Mouse (Mus musculus) MEL (cell line): Measurements from ENCODE around the gene Tcf12. TPM values are rescaled to one million over a fixed set of nuclear protein-coding genes. Genes with fewer than 3 reads are reported as not detected.

Experiments
- DNase-seq: peaks from one replicate; pipeline ENCODE4 v3.0.0; 2011; ENCODE audit warnings: low read depth, low spot score
- H3K27ac ChIP-seq: 2 replicates; pipeline ENCODE4 v1.5.1; 2012; ENCODE audit warnings: low read depth, mild to moderate bottlenecking, control low read depth, low read length, moderate library complexity; ENCODE audit not compliant: control insufficient read depth
- H3K27me3 ChIP-seq, 2 experiments: fragments of 150-350 bp in 1 of 2; sonication (generic) in 1 of 2; 2 replicates each; pipeline ENCODE4 v1.6.1; 2012; ENCODE audit warnings: low read length in 2 of 2, mild to moderate bottlenecking in 2 of 2, improper control_type of control experiment in 1 of 2, moderate library complexity in 1 of 2; ENCODE audit not compliant: insufficient read depth in 2 of 2, control insufficient read depth in 1 of 2
- H3K36me3 ChIP-seq, 2 experiments: 2 replicates each; pipeline ENCODE4 v1.6.1; 2012 to 2014; ENCODE audit warnings: low read length in 2 of 2, improper control_type of control experiment in 1 of 2, inconsistent platforms in 1 of 2, mild to moderate bottlenecking in 1 of 2; ENCODE audit not compliant: insufficient read depth in 2 of 2, control insufficient read depth in 1 of 2
- H3K4me1 ChIP-seq, 2 experiments: fragments of 150-350 bp in 1 of 2; sonication (generic) in 1 of 2; 2 replicates each; pipeline ENCODE4 v1.6.1; 2012; ENCODE audit warnings: low read length in 2 of 2, improper control_type of control experiment in 1 of 2, mild to moderate bottlenecking in 1 of 2; ENCODE audit not compliant: insufficient read depth in 2 of 2, control insufficient read depth in 1 of 2
- H3K4me3 ChIP-seq, 2 experiments: fragments of 150-350 bp in 1 of 2; sonication (generic) in 1 of 2; 2 replicates each; pipeline ENCODE4 v1.5.1; 2012; ENCODE audit warnings: low read depth in 2 of 2, low read length in 2 of 2, mild to moderate bottlenecking in 2 of 2, moderate library complexity in 2 of 2, control low read depth in 1 of 2, improper control_type of control experiment in 1 of 2; ENCODE audit not compliant: control insufficient read depth in 1 of 2, insufficient read depth in 1 of 2
- H3K79me2 ChIP-seq: 2 replicates; pipeline ENCODE4 v1.6.1; 2012; ENCODE audit warnings: mild to moderate bottlenecking, low read length, moderate library complexity; ENCODE audit not compliant: control insufficient read depth, poor library complexity, insufficient read depth
- H3K9ac ChIP-seq: 2 replicates; pipeline ENCODE4 v1.6.1; 2012; ENCODE audit warnings: low read depth, mild to moderate bottlenecking, control low read depth, low read length, moderate library complexity; ENCODE audit not compliant: control insufficient read depth, poor library complexity, severe bottlenecking
- H3K9me3 ChIP-seq: fragments of 150-350 bp; sonication (generic); replicated peaks from 2 replicates; pipeline ENCODE4 v1.6.1; 2012; ENCODE audit warnings: mild to moderate bottlenecking, low read length, improper control_type of control experiment, moderate library complexity; ENCODE audit not compliant: insufficient read depth
- CHD2 ChIP-seq: IDR thresholded peaks from 2 replicates; pipeline ENCODE4 v1.6.1; 2011; ENCODE audit warnings: low read length, improper control_type of control experiment
- ELF1 ChIP-seq: IDR thresholded peaks from 2 replicates; pipeline ENCODE4 v1.6.1; 2014; ENCODE audit warnings: low read depth, mild to moderate bottlenecking, inconsistent platforms, low read length, improper control_type of control experiment, moderate library complexity
- EP300 ChIP-seq, 2 experiments: IDR thresholded peaks; 2 replicates each; pipeline ENCODE4 v1.6.1; 2011; ENCODE audit warnings: improper control_type of control experiment in 2 of 2, low read length in 2 of 2, low read depth in 1 of 2, mild to moderate bottlenecking in 1 of 2
- GABPA ChIP-seq: IDR thresholded peaks from 2 replicates; pipeline ENCODE4 v1.6.1; 2012; ENCODE audit warnings: low read depth, mild to moderate bottlenecking, inconsistent platforms, low read length, improper control_type of control experiment, moderate library complexity
- GATA1 ChIP-seq: IDR thresholded peaks from 2 replicates; pipeline ENCODE4 v1.6.1; 2011; ENCODE audit warnings: low read depth, low read length, improper control_type of control experiment
- HCFC1 ChIP-seq: IDR thresholded peaks from 2 replicates; pipeline ENCODE4 v1.6.1; 2012; ENCODE audit warnings: low read depth, mild to moderate bottlenecking, inconsistent platforms, low read length, improper control_type of control experiment, moderate library complexity
- JUND ChIP-seq: IDR thresholded peaks from 2 replicates; pipeline ENCODE4 v1.6.1; 2011; ENCODE audit warnings: low read depth, mild to moderate bottlenecking, improper control_type of control experiment, low read length
- KAT2A ChIP-seq: conservative IDR thresholded peaks from 2 replicates; pipeline ENCODE4 v1.6.1; 2012; ENCODE audit warnings: low read depth, low read length, improper control_type of control experiment, inconsistent platforms
- MAFK ChIP-seq: IDR thresholded peaks from 2 replicates; pipeline ENCODE4 v1.6.1; 2011; ENCODE audit warnings: low read depth, mild to moderate bottlenecking, low read length, improper control_type of control experiment, borderline replicate concordance
- MXI1 ChIP-seq: IDR thresholded peaks from 2 replicates; pipeline ENCODE4 v1.6.1; 2011; ENCODE audit warnings: mild to moderate bottlenecking, low read depth, low read length, improper control_type of control experiment
- MYB ChIP-seq: IDR thresholded peaks from 2 replicates; pipeline ENCODE4 v1.6.1; 2011; ENCODE audit warnings: mild to moderate bottlenecking, low read depth, low read length, improper control_type of control experiment
- MYC ChIP-seq: IDR thresholded peaks from 2 replicates; pipeline ENCODE4 v1.6.1; 2011; ENCODE audit warnings: low read depth, mild to moderate bottlenecking, low read length, improper control_type of control experiment, moderate library complexity
- NELFE ChIP-seq: IDR thresholded peaks from 2 replicates; pipeline ENCODE4 v1.6.1; 2011; ENCODE audit warnings: low read depth, low read length, improper control_type of control experiment
- NRF1 ChIP-seq: IDR thresholded peaks from 2 replicates; pipeline ENCODE4 v1.6.1; 2014; ENCODE audit warnings: low read depth, mild to moderate bottlenecking, inconsistent platforms, low read length, improper control_type of control experiment, moderate library complexity; ENCODE audit not compliant: poor library complexity, insufficient read depth, severe bottlenecking
- POLR2A ChIP-seq, 2 experiments: IDR thresholded peaks; 2 replicates each; pipeline ENCODE4 v1.6.1; 2011 to 2012; ENCODE audit warnings: low read length in 2 of 2, mild to moderate bottlenecking in 2 of 2, control low read depth in 1 of 2, improper control_type of control experiment in 1 of 2, low read depth in 1 of 2, moderate library complexity in 1 of 2; ENCODE audit not compliant: control insufficient read depth in 1 of 2, insufficient read depth in 1 of 2, poor library complexity in 1 of 2
- POLR2AphosphoS2 ChIP-seq: IDR thresholded peaks from 2 replicates; pipeline ENCODE4 v1.6.1; 2011; ENCODE audit warnings: low read length, improper control_type of control experiment
- RCOR1 ChIP-seq: IDR thresholded peaks from 2 replicates; pipeline ENCODE4 v1.6.1; 2012; ENCODE audit warnings: low read depth, mild to moderate bottlenecking, inconsistent platforms, low read length, improper control_type of control experiment
- SIN3A ChIP-seq: IDR thresholded peaks from 2 replicates; pipeline ENCODE4 v1.6.1; 2012; ENCODE audit warnings: low read length, improper control_type of control experiment, inconsistent platforms
- TBP ChIP-seq: IDR thresholded peaks from 2 replicates; pipeline ENCODE4 v1.8.0; 2011; ENCODE audit warnings: low read depth, low read length, improper control_type of control experiment
- USF2 ChIP-seq, 2 experiments: IDR thresholded peaks; 2 replicates each; pipeline ENCODE4 v1.6.1; 2011 to 2012; ENCODE audit warnings: improper control_type of control experiment in 2 of 2, low read length in 2 of 2, borderline replicate concordance in 1 of 2, inconsistent platforms in 1 of 2, low read depth in 1 of 2, mild to moderate bottlenecking in 1 of 2; ENCODE audit not compliant: insufficient read depth in 1 of 2
- ZC3H11A ChIP-seq: IDR thresholded peaks from 2 replicates; pipeline ENCODE4 v1.6.1; 2012; ENCODE audit warnings: low read depth, mild to moderate bottlenecking, inconsistent platforms, low read length, improper control_type of control experiment
- ZKSCAN1 ChIP-seq: IDR thresholded peaks from 2 replicates; pipeline ENCODE4 v1.6.1; 2012; ENCODE audit warnings: low read depth, mild to moderate bottlenecking, inconsistent platforms, low read length, improper control_type of control experiment, moderate library complexity
- ZMIZ1 ChIP-seq: IDR thresholded peaks from 2 replicates; pipeline ENCODE4 v1.6.1; 2012; ENCODE audit warnings: low read depth, mild to moderate bottlenecking, inconsistent platforms, low read length, improper control_type of control experiment, moderate library complexity
- polyA plus RNA-seq, 2 experiments: library from polyadenylated mRNA; stranded (reverse) in 1 of 2; unstranded in 1 of 2; fragments of >175 nt in 1 of 2; fragments of >200 nt in 1 of 2; gene quantifications; 2 replicates each; pipeline versions ENCODE4 v1.2.1 to v1.2.4; 2012; ENCODE audit warnings: low replicate concordance in 2 of 2, low read depth in 1 of 2; ENCODE audit not compliant: insufficient read length in 2 of 2, insufficient read depth in 1 of 2, missing spikeins in 1 of 2
- total RNA-seq: library from RNA; depleted of rRNA; stranded (reverse); fragments of 300-350 nt; gene quantifications from 2 replicates; pipeline ENCODE4 v1.2.3, GENCODE M21; 2012

Gene Tcf12
- total and polyA plus RNA-seq, 3 experiments, result 29.3 to 70.5 (median 39.6) TPM

- Histone ChIP-seq H3K36me3 (peaks cover 4% of the 10 kb centered on the region in 2 experiments; a peak in 3 of 4 replicates), H3K79me2 (no peaks in the 10 kb centered on the region)
- no peak for TF ChIP-seq ZKSCAN1
- TF ChIP-seq MXI1, result no peak
- no peak for TF ChIP-seq MYC
- no peak for TF ChIP-seq ZC3H11A
- no peak for TF ChIP-seq HCFC1
- no peak for TF ChIP-seq KAT2A
- TF ChIP-seq, all 39 proteins: peak for 0
- H3K9ac ChIP-seq, result no peak overlapping the region
- DNase-seq, result no peak
- no peaks in the 10 kb centered on the region for H3K27me3 ChIP-seq
- no peaks in the 10 kb centered on the region for H3K9me3 ChIP-seq
- H3K4me1 ChIP-seq, result peaks cover 0 to 4% of the 10 kb centered on the region in 2 experiments; a peak in 1 of 4 replicates
- H3K4me3 ChIP-seq, result no peak overlapping the region
- no peak overlapping the region for H3K27ac ChIP-seq
Observed at GRCm38 (mm10) chr9:71874761-71875160, 236.9 kb downstream of the Tcf12 start.

- Histone ChIP-seq H3K4me3 (no peak overlapping the region), H3K79me2 (no peaks in the 10 kb centered on the region), H3K4me1 (peaks cover 0 to 4% of the 10 kb centered on the region in 2 experiments; a peak in 1 of 4 replicates), H3K9me3 (no peaks in the 10 kb centered on the region), H3K27me3 (no peaks in the 10 kb centered on the region), H3K9ac (no peak overlapping the region), H3K27ac (no peak overlapping the region), H3K36me3 (peaks cover 4% of the 10 kb centered on the region in 2 experiments; a peak in 3 of 4 replicates)
- peak; percentile 24 for DNase-seq
- TF ChIP-seq GATA1 (peak; percentile 61; the same call in 1 of the 2 replicates), POLR2A (IDR thresholded peaks at IDR 0.05; ENCODE audit: control insufficient read depth in 1 of 2, insufficient read depth in 1 of 2, low read depth in 1 of 2, low read length in 2 of 2, poor library complexity in 1 of 2) (no peak), EP300 (IDR thresholded peaks at IDR 0.05; ENCODE audit: low read depth in 1 of 2, low read length in 2 of 2) (peak in 1 of 2 experiments; percentile 40; a peak in 1 of 4 replicates), RCOR1 (peak; percentile 62; the same call in 1 of the 2 replicates)
Observed at GRCm38 (mm10) chr9:71874035-71874572, 237.6 kb downstream of the Tcf12 start.

- Histone ChIP-seq H3K4me1 (no peaks in the 10 kb centered on the region), H3K4me3 (no peak overlapping the region), H3K27me3 (no peaks in the 10 kb centered on the region)
- TF ChIP-seq USF2 (IDR thresholded peaks at IDR 0.05; ENCODE audit: borderline replicate concordance in 1 of 2, insufficient read depth in 1 of 2, low read depth in 1 of 2, low read length in 2 of 2), result no peak
- no peak for TF ChIP-seq ZKSCAN1
- no peak for TF ChIP-seq NELFE
- TF ChIP-seq MAFK, result no peak
- TF ChIP-seq CHD2, result no peak
- TF ChIP-seq ELF1, result no peak
- TF ChIP-seq ZMIZ1, result no peak
- TF ChIP-seq KAT2A, result no peak
- no peak for TF ChIP-seq TBP
- TF ChIP-seq JUND, result no peak
- no peak for TF ChIP-seq NRF1
- TF ChIP-seq MYB, result no peak
- no peak for TF ChIP-seq MXI1
- no peak for TF ChIP-seq POLR2AphosphoS2
- TF ChIP-seq SIN3A, result no peak
- no peak for TF ChIP-seq GABPA
- TF ChIP-seq, all 39 proteins: peak for 0
- Histone ChIP-seq H3K27ac (no peak overlapping the region), H3K36me3 (peaks cover 2 to 4% of the 10 kb centered on the region in 2 experiments; a peak in 2 of 4 replicates), H3K9me3 (no peaks in the 10 kb centered on the region), H3K9ac (no peak overlapping the region), H3K79me2 (no peaks in the 10 kb centered on the region)
- DNase-seq, result no peak
Observed at GRCm38 (mm10) chr9:71863338-71863737, 248.3 kb downstream of the Tcf12 start.
